Mouse (Mus musculus): ENCODE results near the gene Pitpnm1.

The Pitpnm1 gene

DNA sequence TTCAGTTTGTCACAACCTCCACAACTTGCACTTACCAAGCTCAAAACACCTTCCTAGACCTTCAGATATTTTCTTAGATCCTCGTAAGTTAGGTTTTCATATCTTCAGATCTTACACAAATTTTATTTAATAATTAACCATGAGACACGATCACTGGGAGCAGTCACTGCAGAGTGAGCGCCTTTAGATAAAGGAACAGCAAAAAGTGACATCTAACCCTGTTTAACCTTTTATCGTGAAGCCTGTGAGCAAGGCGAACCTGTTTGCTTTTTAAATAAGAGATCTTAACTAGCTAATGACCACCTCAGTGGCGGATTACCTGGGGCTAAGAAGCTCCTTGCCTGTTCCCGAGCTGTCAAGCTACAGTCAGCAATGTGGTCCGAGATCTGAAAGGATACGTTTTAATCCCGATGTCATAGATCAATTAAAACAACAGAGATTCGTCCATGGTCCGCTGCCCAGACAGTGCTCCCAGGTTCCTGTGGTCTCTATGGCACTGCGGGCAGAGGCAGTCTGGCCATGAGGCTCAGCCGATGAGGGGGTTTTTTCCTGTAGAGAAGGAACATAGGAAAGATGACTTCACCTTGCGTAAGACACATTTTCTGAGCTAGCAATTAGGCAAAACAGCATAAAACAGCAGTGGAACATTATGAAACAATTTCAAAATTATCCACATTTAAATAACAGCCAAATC, 30.9 kb upstream of the Pitpnm1 start:
- DNase-seq (ENCODE audit: low spot score in 2 of 2): no peak

GRCm38 (mm10) chr19:4070311-4070710, 29.5 kb upstream of the Pitpnm1 start:
- DNase-seq (ENCODE audit: low spot score in 2 of 2): no peak

- no peak for DNase-seq (ENCODE audit: low spot score in 2 of 2)
Observed at GRCm38 (mm10) chr19:4070756-4071155, 29.0 kb upstream of the Pitpnm1 start.

GRCm38 (mm10) chr19:4071406-4071805, 28.4 kb upstream of the Pitpnm1 start:
- no peak for DNase-seq (ENCODE audit: low spot score in 2 of 2)

DNA sequence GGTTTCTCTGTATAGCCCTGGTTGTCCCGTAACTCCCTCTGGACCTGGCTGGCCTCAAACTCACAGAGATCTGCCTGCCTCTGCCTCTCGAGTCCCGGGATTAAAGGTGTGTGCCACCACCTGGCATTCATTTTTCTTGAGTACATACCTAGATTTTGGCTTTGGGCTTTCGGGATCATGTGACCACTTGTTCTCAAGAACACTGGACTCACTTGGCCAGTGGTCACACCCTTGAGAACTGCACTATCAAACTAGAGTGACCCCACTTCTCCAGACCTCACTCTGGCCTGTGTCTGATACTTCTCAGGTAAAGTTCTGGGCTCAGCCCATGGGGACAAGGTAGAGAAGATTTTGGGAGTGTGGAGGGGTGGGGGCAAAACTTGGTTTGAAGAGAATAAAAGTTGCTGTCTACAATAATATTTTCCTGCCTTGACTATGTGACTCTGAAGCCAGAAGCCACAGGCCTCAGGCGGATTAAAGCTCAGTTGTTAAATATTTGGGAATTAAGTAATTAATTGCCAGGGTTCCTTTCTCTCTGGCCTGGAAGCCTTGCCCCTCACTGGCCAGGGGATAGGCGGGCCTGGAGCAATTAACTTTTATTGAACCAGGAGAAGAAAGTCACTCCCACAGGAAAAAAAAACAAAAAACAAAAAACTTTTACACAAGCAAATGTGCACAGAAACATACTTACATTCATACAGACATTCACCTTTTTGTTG, 26.9 kb upstream of the Pitpnm1 start:
- no peak for DNase-seq (ENCODE audit: low spot score in 2 of 2)

DNA sequence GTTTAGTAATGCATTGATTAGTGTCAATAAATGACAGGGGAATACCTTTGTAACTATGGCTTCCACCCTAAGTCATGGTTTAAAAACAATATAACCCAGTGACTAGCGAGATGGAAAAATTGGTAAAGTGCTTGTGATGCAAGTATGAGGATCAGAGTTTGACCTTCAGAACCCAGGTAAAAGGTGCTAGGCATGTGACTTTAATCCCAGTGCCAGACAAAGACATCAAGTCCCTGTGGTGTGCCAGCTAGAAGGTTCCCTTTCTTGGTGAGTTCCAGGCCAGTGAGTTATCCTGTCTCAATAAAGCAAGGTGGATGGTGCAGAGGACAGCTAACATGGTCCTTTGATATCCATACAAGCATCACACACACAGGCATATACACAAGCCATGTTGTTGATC, 24.3 kb upstream of the Pitpnm1 start:
- DNase-seq (ENCODE audit: low spot score in 2 of 2): no peak

DNA sequence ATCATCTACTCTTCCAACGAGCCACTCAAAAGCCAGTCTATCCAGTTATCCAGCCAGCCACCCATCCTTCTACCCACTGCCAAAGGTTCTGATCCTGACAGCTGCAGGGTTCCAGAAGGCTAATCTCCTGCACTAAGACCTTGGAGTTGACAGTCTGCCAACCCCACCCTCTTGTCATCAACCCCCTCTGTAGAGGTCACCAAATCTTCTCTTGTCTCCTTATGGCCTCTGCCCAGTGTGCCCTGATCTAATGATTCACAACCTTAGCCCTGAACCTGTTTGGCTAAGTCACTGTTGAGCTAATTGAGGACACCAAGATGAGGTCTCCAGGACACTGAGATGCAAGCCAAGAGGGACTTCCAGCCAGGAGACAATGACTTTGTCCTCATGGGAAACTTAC, 20.2 kb upstream of the Pitpnm1 start:
- no peak for DNase-seq (ENCODE audit: low spot score in 2 of 2)

GRCm38 (mm10) chr19:4080511-4081009, 19.2 kb upstream of the Pitpnm1 start:
- DNase-seq (ENCODE audit: low spot score in 2 of 2): no peak

GRCm38 (mm10) chr19:4081394-4081793, 18.4 kb upstream of the Pitpnm1 start, which contains the start of gene Cabp2:
Gene Cabp2, plus strand, starts transcription at chr19:4081578.
- DNase-seq (ENCODE audit: low spot score in 2 of 2): no peak

DNA sequence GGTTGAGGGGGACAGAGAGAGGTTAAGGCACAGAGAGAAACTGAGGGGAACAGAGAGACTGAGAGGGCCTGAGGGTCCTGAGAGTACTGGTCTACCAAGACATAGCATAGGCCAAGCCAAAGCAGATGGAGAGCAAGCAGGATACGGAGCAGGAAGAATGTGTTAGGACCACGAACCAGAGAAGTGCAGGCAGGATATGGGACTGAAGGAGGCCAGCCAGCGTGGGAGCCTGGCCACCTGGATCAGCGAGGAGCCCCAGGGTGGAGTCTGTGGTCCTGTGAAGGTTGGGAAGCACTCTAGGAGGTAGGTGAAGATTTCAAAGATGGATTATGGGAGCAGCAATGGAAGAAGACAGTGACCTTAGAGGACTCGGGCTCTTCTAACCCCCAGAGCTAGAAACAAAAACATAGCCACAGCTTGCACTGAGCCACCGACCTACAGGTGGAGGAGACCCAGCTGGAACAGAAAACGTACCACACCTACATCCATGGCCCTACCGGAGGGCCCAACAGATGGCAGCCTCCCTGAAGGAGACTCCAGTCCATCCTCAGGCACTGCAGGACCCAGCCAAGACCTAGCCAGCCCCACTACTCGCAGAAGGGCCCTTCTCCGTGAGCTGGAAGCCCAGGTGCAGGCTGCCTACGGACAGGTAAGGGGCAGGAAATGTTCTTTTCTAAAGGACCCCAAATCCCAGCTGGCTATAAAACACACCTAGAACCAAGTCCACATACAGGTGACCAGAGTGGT, 17.4 kb upstream of the Pitpnm1 start:
- DNase-seq (ENCODE audit: low spot score in 2 of 2): no peak

- no peak for DNase-seq (ENCODE audit: low spot score in 2 of 2)
Observed at GRCm38 (mm10) chr19:4083316-4083715, 16.5 kb upstream of the Pitpnm1 start.

GRCm38 (mm10) chr19:4083826-4084225, 16.0 kb upstream of the Pitpnm1 start:
- no peak for DNase-seq (ENCODE audit: low spot score in 2 of 2)

DNA sequence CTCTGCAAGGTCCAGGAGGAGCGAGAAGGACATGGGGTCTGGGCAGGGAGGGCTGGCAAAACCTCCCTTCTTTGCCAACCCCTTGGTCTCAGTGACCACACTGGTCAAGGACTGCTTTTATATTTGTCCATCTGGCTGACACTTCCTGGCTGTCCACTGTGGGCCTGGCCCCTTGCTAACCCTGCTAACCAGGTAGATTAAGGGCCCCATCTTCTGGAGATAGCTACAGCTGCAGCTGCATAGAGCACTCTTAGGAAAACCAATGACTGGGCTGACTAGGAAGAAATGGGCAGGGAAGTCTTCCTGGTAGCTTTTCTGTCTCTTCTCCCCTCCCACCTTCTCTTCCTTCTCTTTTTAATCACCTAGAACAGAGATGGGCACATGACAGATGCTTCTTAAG, 14.8 kb upstream of the Pitpnm1 start:
- no peak for DNase-seq (ENCODE audit: low spot score in 2 of 2)

GRCm38 (mm10) chr19:4086156-4086555, 13.6 kb upstream of the Pitpnm1 start:
- no peak for DNase-seq (ENCODE audit: low spot score in 2 of 2)

- no peak for DNase-seq (ENCODE audit: low spot score in 2 of 2)
Observed at GRCm38 (mm10) chr19:4087090-4087489, 12.7 kb upstream of the Pitpnm1 start.

GRCm38 (mm10) chr19:4088146-4088545, 11.7 kb upstream of the Pitpnm1 start:
- no peak for DNase-seq (ENCODE audit: low spot score in 2 of 2)

DNA sequence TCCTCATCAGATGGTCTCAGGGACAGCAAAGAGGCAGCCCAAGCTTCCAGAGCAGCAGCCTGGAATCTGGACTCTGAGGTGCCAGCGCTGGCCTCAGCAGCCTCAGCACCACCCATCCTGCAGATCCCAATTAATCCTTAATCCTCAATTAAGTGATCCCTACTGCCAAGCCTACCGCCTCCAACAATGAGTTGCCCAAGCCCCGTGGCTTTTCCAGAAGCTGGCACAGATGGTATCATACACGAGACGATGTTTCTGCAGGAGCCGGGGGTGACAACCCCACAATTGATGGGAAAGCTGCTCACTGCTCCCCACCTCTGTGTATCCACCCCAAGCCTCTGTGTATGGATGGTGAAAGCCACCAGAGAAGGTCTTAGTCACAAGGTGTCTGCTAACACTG, 10.7 kb upstream of the Pitpnm1 start:
- no peak for DNase-seq (ENCODE audit: low spot score in 2 of 2)

- DNase-seq (ENCODE audit: low spot score in 2 of 2): no peak
Observed at GRCm38 (mm10) chr19:4090446-4090845, 9.4 kb upstream of the Pitpnm1 start.

DNA sequence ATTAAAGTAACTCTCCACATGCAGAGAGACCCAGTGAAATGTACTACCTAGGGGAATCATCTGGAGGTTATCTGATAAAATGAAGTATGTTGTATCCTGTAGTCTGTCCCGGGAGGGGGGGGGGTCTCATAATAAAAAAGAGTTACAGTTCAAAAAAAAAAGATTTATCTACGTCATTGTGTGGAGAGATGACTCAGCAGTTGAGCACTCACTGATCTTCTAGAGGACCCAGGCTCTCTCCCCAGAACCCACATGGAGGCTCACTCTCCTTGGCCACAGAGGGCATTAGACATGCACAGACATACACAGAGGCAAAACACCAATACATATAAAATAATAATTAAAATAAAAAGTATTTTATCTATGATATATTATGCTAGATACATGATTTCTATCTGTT, 8.4 kb upstream of the Pitpnm1 start:
- no peak for DNase-seq (ENCODE audit: low spot score in 2 of 2)

DNA sequence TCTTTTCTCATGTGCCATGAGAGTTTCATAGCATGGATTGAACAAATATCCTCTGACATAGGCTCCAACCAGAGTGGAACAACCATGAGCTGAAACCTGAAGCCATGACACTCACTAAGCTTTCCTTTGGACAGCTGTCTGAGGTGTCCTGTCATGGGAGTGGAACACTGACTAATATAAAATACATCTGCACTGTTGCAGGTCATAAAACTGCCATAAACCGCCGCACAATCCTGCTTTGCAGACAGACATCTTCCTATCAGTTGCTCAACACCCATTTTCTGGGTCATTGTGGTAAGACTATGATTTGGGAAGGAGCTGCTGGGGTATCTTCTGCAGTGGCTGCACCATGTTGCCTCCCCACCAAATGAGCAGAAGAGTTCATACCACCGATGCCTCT, 7.0 kb upstream of the Pitpnm1 start:
- no peak for DNase-seq (ENCODE audit: low spot score in 2 of 2)

DNA sequence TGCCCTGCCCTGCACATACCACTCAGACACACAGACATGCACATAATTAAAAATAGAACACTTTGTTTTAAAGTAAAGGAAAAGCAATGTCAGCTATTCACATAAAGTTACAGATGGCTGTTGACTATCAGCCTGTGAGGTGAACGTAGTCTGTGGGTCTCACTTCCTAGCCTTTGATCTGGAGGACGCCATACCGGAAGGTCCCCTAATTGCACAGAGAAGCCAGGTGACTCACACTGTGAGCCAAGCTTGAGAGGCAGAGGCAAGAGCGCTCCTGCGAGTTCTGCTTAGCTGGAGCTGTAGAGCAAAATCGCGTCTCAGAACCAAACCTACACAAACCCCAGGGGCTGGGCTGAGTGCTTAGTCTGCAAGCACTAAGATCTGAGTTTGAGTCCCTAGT, 6.0 kb upstream of the Pitpnm1 start:
- no peak for DNase-seq (ENCODE audit: low spot score in 2 of 2)

DNA sequence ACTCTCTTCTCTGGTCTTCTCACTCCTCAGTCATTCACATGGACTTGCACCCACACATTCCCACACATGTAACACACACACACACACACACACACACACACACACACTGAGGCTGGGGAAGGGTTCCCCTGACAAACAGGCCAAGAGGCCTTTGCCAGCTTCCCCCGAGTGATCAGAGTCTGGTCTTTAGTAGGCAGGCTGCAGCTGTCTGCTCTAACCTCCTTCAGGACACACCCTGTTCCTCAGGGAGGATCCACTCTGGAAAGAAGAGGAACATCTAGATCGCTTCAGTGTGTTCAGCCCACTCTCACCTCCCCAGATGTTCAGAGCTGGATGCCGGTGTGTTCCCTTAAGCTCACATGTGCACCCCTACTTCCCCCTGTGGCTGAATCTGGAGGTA, 5.5 kb upstream of the Pitpnm1 start:
- no peak for DNase-seq (ENCODE audit: low spot score in 2 of 2)

Measured in thymus, postnatal 10 days (tissue).